Mouse (Mus musculus) midbrain, embryonic 14.5 days (tissue): ENCODE data around the gene Esrp2. TPM values are rescaled to one million over a fixed set of nuclear protein-coding genes. Genes with fewer than 3 reads are reported as not detected.

ENCODE experiments used
- ATAC-seq: fragments of 200-750 bp; cut with Nextera tagmentation; 2 replicates; pipeline ENCODE4 v1.8.0; 2017; ENCODE audit warnings: moderate number of reproducible peaks, moderate library complexity; ENCODE audit not compliant: low FRiP score, low TSS enrichment
- DNase-seq: peaks from one replicate; pipeline ENCODE4 v3.0.0-alpha.2; 2015
- H3K27ac ChIP-seq: fragments of 300-500 bp; sonication (generic); replicated peaks from 2 replicates; pipeline ENCODE4 v1.5.1; 2014; ENCODE audit warnings: mild to moderate bottlenecking, low read depth, low read length, moderate library complexity
- H3K27me3 ChIP-seq: fragments of 300-500 bp; sonication (generic); 2 replicates; pipeline ENCODE4 v1.6.1; 2014; ENCODE audit warnings: low read length, control low read depth, mixed read lengths; ENCODE audit not compliant: control insufficient read depth, insufficient read depth
- H3K36me3 ChIP-seq: fragments of 300-500 bp; sonication (generic); 2 replicates; pipeline ENCODE4 v1.6.1; 2014; ENCODE audit warnings: low read length, control low read depth; ENCODE audit not compliant: control insufficient read depth, insufficient read depth
- H3K4me1 ChIP-seq: fragments of 300-500 bp; sonication (generic); 2 replicates; pipeline ENCODE4 v1.6.1; 2014; ENCODE audit warnings: mild to moderate bottlenecking, antibody characterized with exemption, low read length, control low read depth; ENCODE audit not compliant: control insufficient read depth, insufficient read depth
- H3K4me2 ChIP-seq: fragments of 300-500 bp; sonication (generic); 2 replicates; pipeline ENCODE4 v1.6.1; 2014; ENCODE audit warnings: mild to moderate bottlenecking, low read length, moderate library complexity
- H3K4me3 ChIP-seq: fragments of 300-500 bp; sonication (generic); replicated peaks from 2 replicates; pipeline ENCODE4 v1.5.1; 2014; ENCODE audit warnings: low read depth, low read length
- H3K9ac ChIP-seq: fragments of 300-500 bp; sonication (generic); replicated peaks from 2 replicates; pipeline ENCODE4 v1.6.1; 2014; ENCODE audit warnings: mild to moderate bottlenecking, low read length, moderate library complexity
- H3K9me3 ChIP-seq: fragments of 300-500 bp; sonication (generic); 2 replicates; pipeline ENCODE4 v1.6.1; 2016; ENCODE audit warnings: low read length, control low read depth, mixed read lengths; ENCODE audit not compliant: control insufficient read depth
- WGBS: fragments of 180-500 bp; shearing (Covaris S2); extraction: QIAGEN DNeasy Blood & Tissue Kit; methylation state at CpG from one replicate; pipeline ENCODE4 v1.1.7; 2014; 5-methylcytosine and 5-hydroxymethylcytosine counted together
- polyA plus RNA-seq: library from polyadenylated mRNA; unstranded; fragments of >200 nt; fragmentation: Nextera tagmentation; extraction: Ambion mirVana; gene quantifications from 2 replicates; pipeline ENCODE4 v1.2.1, GENCODE M21; 2014

Gene Esrp2
- polyA plus RNA-seq, 1 experiment from 2014 or later: 0.25 TPM

GRCm38 (mm10) chr8:106132356-106132755, 4.4 kb downstream of the Esrp2 start:
- H3K27me3 ChIP-seq: peaks cover 38% of the 10 kb centered on the region
- 93% methylated on average over 11 of the region's 11 CpGs for WGBS
- H3K9me3 ChIP-seq: no peaks in the 10 kb centered on the region
- no peak overlapping the region for H3K27ac ChIP-seq
- H3K4me1 ChIP-seq: peaks cover 17% of the 10 kb centered on the region
- no peak overlapping the region for H3K9ac ChIP-seq
- no peak overlapping the region for H3K4me3 ChIP-seq
- H3K4me2 ChIP-seq: no peak overlapping the region
- DNase-seq (no peak), ATAC-seq (no peak)
- peaks cover 35% of the 10 kb centered on the region for H3K36me3 ChIP-seq

GRCm38 (mm10) chr8:106131488-106132222, 5.1 kb downstream of the Esrp2 start:
- Histone ChIP-seq H3K36me3 (peaks cover 37% of the 10 kb centered on the region), H3K9ac (no peak overlapping the region), H3K4me1 (peaks cover 11% of the 10 kb centered on the region), H3K4me2 (no peak overlapping the region), H3K9me3 (no peaks in the 10 kb centered on the region), H3K27ac (no peak overlapping the region), H3K4me3 (no peak overlapping the region), H3K27me3 (peaks cover 31% of the 10 kb centered on the region)
- ATAC-seq (no peak), DNase-seq (no peak)
- 95% methylated on average over 7 of the region's 7 CpGs for WGBS

- WGBS: 91% methylated on average over 4 of the region's 4 CpGs
- H3K4me1 ChIP-seq: peaks cover 4% of the 10 kb centered on the region
Observed at GRCm38 (mm10) chr8:106131021-106131420, 5.8 kb downstream of the Esrp2 start.

GRCm38 (mm10) chr8:106130505-106130904, 6.3 kb downstream of the Esrp2 start:
- Histone ChIP-seq H3K9ac (no peak overlapping the region), H3K36me3 (peaks cover 37% of the 10 kb centered on the region), H3K4me1 (no peaks in the 10 kb centered on the region), H3K27me3 (peaks cover 20% of the 10 kb centered on the region), H3K27ac (no peak overlapping the region), H3K4me2 (no peak overlapping the region), H3K9me3 (no peaks in the 10 kb centered on the region), H3K4me3 (no peak overlapping the region)
- no peak for ATAC-seq
- DNase-seq: no peak
- 89% methylated on average over 2 of the region's 2 CpGs for WGBS

More at GRCm38 (mm10) chr8:106131021-106131420, 5.8 kb downstream of the Esrp2 start:
- H3K9ac ChIP-seq: no peak overlapping the region
- no peak overlapping the region for H3K4me2 ChIP-seq
- peaks cover 25% of the 10 kb centered on the region for H3K27me3 ChIP-seq
- ATAC-seq (no peak), DNase-seq (no peak)
- H3K4me3 ChIP-seq: no peak overlapping the region
- H3K9me3 ChIP-seq: no peaks in the 10 kb centered on the region
- peaks cover 37% of the 10 kb centered on the region for H3K36me3 ChIP-seq
- no peak overlapping the region for H3K27ac ChIP-seq

- no peak overlapping the region for H3K4me2 ChIP-seq
- 91% methylated on average over 2 of the region's 2 CpGs for WGBS
- ATAC-seq: no peak
- DNase-seq: no peak
- no peak overlapping the region for H3K9ac ChIP-seq
- H3K36me3 ChIP-seq: peaks cover 37% of the 10 kb centered on the region
- no peaks in the 10 kb centered on the region for H3K9me3 ChIP-seq
- no peak overlapping the region for H3K27ac ChIP-seq
- no peaks in the 10 kb centered on the region for H3K4me1 ChIP-seq
- H3K27me3 ChIP-seq: peaks cover 15% of the 10 kb centered on the region
- no peak overlapping the region for H3K4me3 ChIP-seq
Observed at GRCm38 (mm10) chr8:106129997-106130396, 6.8 kb downstream of the Esrp2 start.

GRCm38 (mm10) chr8:106129232-106129930, 7.4 kb downstream of the Esrp2 start:
- peaks cover 37% of the 10 kb centered on the region for H3K36me3 ChIP-seq
- H3K27me3 ChIP-seq: peaks cover 8% of the 10 kb centered on the region
- ATAC-seq (no peak), DNase-seq (no peak)
- no peaks in the 10 kb centered on the region for H3K9me3 ChIP-seq
- H3K4me1 ChIP-seq: no peaks in the 10 kb centered on the region
- H3K27ac ChIP-seq: no peak overlapping the region
- no peak overlapping the region for H3K9ac ChIP-seq
- H3K4me2 ChIP-seq: no peak overlapping the region
- H3K4me3 ChIP-seq: no peak overlapping the region

GRCm38 (mm10) chr8:106127882-106128410, 8.8 kb downstream of the Esrp2 start:
- ATAC-seq (no peak), DNase-seq (no peak)
- no peak overlapping the region for H3K27ac ChIP-seq
- no peaks in the 10 kb centered on the region for H3K27me3 ChIP-seq
- no peak overlapping the region for H3K9ac ChIP-seq
- peaks cover 35% of the 10 kb centered on the region for H3K36me3 ChIP-seq
- H3K4me3 ChIP-seq: no peak overlapping the region
- 91% methylated on average over 10 of the region's 10 CpGs for WGBS
- H3K4me2 ChIP-seq: no peak overlapping the region
- H3K4me1 ChIP-seq: no peaks in the 10 kb centered on the region
- no peaks in the 10 kb centered on the region for H3K9me3 ChIP-seq

GRCm38 (mm10) chr8:106127054-106127453, 9.7 kb downstream of the Esrp2 start:
- peaks cover 28% of the 10 kb centered on the region for H3K36me3 ChIP-seq
- no peak overlapping the region for H3K9ac ChIP-seq
- WGBS: 81% methylated on average over 3 of the region's 3 CpGs

More at GRCm38 (mm10) chr8:106127054-106127453, 9.7 kb downstream of the Esrp2 start:
- Histone ChIP-seq H3K9me3 (no peaks in the 10 kb centered on the region), H3K4me3 (no peak overlapping the region), H3K27ac (no peak overlapping the region), H3K27me3 (no peaks in the 10 kb centered on the region), H3K4me1 (no peaks in the 10 kb centered on the region), H3K4me2 (no peak overlapping the region)
- no peak for DNase-seq
- ATAC-seq: no peak
